Mouse (Mus musculus) cerebellum, postnatal 10 days (tissue): ENCODE results near the gene Sh3rf1.
A peak's percentile ranks its signal among the peaks of the same experiment; 100 is the strongest.

ENCODE experiments used
- DNase-seq, 2 experiments: peaks; one replicate each; pipeline ENCODE4 v3.0.0; 2021; ENCODE audit warnings: mixed read lengths in 2 of 2

The Sh3rf1 gene

GRCm38 (mm10) chr8:61264881-61265280, 41.2 kb downstream of the Sh3rf1 start:
- DNase-seq, result no peak

- peak; percentile 16 to 44 for DNase-seq
Observed at GRCm38 (mm10) chr8:61265390-61265789, 41.7 kb downstream of the Sh3rf1 start.

- no peak for DNase-seq
Observed at GRCm38 (mm10) chr8:61267061-61267460, 43.4 kb downstream of the Sh3rf1 start.

- DNase-seq, result no peak
Observed at GRCm38 (mm10) chr8:61267692-61268091, 44.0 kb downstream of the Sh3rf1 start.

- no peak for DNase-seq
Observed at GRCm38 (mm10) chr8:61268233-61268916, 44.7 kb downstream of the Sh3rf1 start.

- no peak for DNase-seq
Observed at GRCm38 (mm10) chr8:61270016-61270415, 46.3 kb downstream of the Sh3rf1 start.

GRCm38 (mm10) chr8:61270541-61270940, 46.9 kb downstream of the Sh3rf1 start:
- DNase-seq, result no peak

- DNase-seq, result no peak
Observed at GRCm38 (mm10) chr8:61270961-61271360, 47.3 kb downstream of the Sh3rf1 start.

GRCm38 (mm10) chr8:61272838-61273237, 49.2 kb downstream of the Sh3rf1 start:
- no peak for DNase-seq

GRCm38 (mm10) chr8:61273307-61274221, 49.9 kb downstream of the Sh3rf1 start:
- no peak for DNase-seq

GRCm38 (mm10) chr8:61274602-61275462, 51.2 kb downstream of the Sh3rf1 start:
- DNase-seq, result peak in 1 of 2 experiments; percentile 20

- DNase-seq, result peak in 1 of 2 experiments; percentile 20
Observed at GRCm38 (mm10) chr8:61275463-61276356, 52.0 kb downstream of the Sh3rf1 start.

GRCm38 (mm10) chr8:61276397-61276796, 52.7 kb downstream of the Sh3rf1 start:
- DNase-seq, result no peak

GRCm38 (mm10) chr8:61279030-61279429, 55.4 kb downstream of the Sh3rf1 start:
- DNase-seq, result no peak

- DNase-seq, result no peak
Observed at GRCm38 (mm10) chr8:61282303-61283168, 58.9 kb downstream of the Sh3rf1 start.

- DNase-seq, result peak; percentile 26 to 63
Observed at GRCm38 (mm10) chr8:61283169-61284081, 59.8 kb downstream of the Sh3rf1 start.

- no peak for DNase-seq
Observed at GRCm38 (mm10) chr8:61285896-61286295, 62.2 kb downstream of the Sh3rf1 start.

GRCm38 (mm10) chr8:61286394-61286793, 62.7 kb downstream of the Sh3rf1 start:
- no peak for DNase-seq

GRCm38 (mm10) chr8:61286795-61287385, 63.2 kb downstream of the Sh3rf1 start:
- DNase-seq, result peak in 1 of 2 experiments; percentile 18
